Mouse (Mus musculus) right cerebral cortex, adult 2 months (tissue): ENCODE results near the gene Veph1.

ENCODE experiments used
- DNase-seq, 2 experiments: peaks; one replicate each; pipeline ENCODE4 v3.0.0; 2021 to 2022; ENCODE audit warnings: low spot score in 2 of 2

The Veph1 gene

GRCm38 (mm10) chr3:66101809-66102598 is 194.6 kb downstream of the Veph1 start:
- DNase-seq, result no peak

GRCm38 (mm10) chr3:66101074-66101473 is 195.6 kb downstream of the Veph1 start:
- no peak for DNase-seq

GRCm38 (mm10) chr3:66091746-66092145 is 204.9 kb downstream of the Veph1 start:
- no peak for DNase-seq

DNA sequence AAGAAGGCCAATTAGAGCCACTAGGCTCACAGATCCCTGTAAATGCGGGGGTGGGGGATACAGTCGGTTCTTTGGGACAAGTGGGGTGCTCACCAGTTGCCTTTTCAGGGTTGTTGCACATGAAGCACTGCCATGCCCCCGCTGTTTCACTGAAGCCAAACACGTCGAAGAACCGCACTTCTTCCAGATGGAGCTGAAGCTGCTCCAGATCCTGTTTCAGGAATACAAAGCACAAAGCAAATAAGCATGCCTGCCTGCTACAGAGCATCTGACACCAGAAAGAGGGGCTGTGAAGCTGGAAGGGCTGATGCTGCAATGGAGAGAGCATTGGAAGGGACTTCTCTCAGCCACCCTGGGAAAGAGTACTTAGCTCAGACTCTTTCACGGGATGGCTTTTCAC is 209.0 kb downstream of the Veph1 start:
- DNase-seq, result no peak

- DNase-seq, result no peak
Measured at GRCm38 (mm10) chr3:66083856-66084255, 212.8 kb downstream of the Veph1 start.

- DNase-seq, result no peak
Measured at GRCm38 (mm10) chr3:66083407-66083806, 213.2 kb downstream of the Veph1 start.

GRCm38 (mm10) chr3:66082975-66083374 is 213.7 kb downstream of the Veph1 start:
- no peak for DNase-seq

DNA sequence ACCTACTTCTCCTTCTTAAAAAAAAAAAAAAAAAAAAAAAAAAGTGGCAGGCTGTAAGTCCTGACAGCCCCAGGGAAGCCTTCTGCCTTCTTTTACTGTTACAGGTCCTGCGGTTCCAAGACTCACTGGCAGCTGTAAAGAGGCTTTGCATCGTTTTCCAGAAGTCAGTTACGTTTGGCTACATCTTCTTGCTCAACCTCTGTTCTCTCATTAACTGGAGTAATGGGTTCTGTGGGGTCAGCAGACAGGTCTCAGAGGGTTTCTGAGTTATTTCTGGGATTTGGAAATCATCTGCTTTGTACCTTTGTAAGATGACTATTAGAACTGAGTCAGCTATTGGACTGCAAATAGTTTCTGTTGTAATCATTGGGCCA is 215.3 kb downstream of the Veph1 start:
- no peak for DNase-seq

DNA sequence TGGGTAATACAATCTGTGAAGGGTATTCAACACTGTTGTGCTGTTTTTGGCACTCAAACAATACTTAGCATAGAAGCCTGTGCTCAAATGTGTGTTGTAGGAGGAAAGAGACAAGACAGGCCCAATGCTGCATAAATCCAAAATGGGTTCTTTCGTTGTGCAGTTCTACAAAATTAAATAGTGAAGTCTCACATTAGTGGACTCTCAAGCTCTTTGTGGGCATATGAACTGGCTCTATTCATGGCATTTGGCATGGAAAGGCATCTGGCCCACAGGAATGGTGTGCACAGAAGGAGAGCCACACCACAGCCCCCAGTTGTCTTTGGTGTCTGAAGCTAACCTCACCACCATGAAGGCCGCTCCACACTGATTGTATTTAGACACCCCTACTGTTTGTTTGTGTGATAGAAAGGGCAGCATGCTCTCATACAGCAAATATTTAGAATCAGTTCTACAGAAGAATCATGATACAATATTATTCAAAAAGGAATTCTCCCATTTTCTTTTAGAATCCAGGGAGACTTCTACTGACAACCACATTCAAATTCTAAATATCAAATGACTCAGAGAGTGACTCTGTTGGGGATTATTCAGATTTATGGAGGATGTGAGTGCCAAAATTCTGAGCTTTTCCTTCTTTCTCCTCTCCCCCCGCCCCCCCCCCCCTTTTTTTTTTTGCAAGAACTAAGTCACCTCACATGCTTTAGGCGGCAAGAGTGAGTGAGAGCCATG is 215.8 kb downstream of the Veph1 start:
- peak in 1 of 2 experiments; percentile 11 for DNase-seq

DNA sequence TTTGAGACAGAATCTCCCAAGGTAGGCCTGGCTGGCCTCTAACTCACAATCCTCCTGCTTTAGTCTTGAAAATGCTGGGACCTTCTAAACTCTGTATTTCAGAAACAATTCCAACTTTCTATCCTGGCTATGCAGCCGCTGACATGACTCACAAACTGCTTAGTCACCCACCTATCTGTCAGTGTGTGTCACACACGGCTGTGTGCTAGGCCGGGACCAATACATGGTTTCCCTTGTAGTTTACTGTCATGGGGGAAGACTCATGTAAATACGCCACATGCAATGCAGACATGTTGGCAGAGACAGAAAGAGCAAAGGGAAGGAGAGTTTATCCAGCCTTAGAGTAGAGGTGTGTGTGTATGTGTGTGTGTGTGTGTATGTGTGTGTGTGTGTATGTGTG is 216.8 kb downstream of the Veph1 start:
- DNase-seq, result peak; percentile 17 to 19

DNA sequence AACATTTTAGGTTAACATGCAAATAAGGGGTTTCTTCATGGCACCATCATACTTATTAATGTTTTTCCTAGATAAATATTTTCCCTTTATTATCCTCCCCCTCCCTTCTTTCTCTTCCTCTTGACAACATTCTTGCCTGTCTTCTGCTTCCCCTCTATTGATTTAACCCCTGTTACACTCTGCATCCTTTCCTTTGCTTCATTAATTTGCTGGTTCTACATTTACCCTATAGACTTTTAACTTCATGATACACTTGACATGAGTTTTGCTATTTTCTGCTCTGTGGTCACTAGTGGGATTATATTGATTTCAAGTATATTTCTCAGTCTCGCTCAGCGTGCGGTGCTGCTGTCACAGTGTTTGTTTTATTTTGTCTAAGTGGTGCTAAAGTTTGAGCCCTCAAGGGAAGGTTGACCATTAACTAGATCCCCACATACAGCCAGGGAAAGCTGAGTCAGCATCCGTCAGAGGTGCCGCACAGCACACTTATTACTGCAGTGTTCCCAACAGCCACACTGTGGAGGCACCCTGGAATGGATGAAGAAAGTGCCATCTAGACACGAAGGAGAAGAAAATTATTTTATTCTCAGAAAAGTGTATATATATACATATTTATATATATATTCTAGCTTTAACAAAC is 217.6 kb downstream of the Veph1 start:
- DNase-seq, result no peak

DNA sequence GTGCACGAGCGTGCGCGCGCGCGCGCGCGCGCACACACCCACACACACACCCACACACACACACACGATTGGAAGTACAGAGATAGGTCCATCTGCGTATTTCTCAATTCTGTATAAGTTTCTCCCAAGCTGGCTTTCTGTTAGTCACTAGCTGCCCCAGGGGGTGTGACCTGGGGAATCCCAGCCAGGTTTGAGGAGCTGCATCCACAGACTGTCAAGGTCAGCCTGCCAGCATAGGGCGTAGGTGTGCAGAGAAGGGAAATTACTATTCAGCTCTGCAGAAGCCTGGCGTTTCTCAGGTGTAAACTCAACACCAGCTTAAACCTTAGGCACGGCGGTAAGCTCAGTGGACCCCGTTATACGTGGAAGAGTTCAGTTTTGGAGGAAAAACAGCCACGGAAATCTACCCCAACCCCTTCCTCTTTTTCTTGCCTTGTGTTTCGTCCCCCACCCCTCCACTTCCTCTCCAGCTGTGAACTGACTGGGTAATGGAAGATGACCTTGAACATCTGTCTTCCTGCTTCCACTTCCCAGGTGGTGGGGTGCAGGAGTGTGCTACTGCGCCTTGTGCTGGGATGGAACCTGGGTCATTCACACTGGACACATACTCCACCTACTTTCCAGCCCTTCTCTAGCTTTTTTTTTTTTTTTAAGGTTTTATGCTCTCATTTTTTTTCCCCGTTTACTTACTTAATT is 218.5 kb downstream of the Veph1 start:
- DNase-seq, result no peak

DNA sequence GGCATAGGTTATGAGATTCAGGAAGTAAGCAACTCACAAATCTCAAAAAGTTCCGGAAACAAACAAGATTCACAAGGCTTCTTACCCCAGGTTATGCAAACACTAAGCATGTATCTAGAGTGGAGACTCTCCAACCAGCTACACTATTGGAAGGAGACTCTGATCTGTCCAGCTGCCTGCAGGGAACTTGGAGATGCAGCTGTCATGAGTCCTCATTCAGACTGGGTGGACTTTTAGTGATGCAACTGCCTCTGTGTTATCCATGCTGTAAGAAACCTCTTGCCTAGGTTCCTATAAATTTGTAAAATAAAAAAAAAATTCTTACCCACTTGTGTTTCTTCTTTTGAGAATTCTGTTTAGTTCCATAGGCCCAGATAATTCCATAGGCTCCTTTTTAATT is 226.4 kb downstream of the Veph1 start:
- no peak for DNase-seq

GRCm38 (mm10) chr3:66063881-66064280 is 232.8 kb downstream of the Veph1 start:
- no peak for DNase-seq

DNA sequence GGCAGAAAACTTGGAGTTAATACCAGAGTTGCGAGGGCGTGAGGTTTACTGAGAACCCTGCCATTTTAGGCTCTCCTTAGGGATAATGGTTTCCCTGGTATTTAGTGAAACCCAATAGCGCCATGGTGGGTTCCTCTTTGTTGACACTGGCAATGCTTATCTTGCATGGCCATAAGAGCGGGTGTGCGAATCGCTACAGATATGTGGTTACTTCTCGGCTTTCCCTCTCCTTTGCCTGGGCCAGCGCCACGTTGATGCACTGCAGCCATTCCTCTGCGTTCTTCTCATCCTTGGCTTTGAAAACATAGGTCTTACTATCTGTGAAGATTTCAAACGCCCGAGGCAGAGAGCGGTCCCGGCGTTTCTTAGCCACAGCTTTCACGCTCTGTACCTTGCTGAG is 239.7 kb downstream of the Veph1 start:
- no peak for DNase-seq

DNA sequence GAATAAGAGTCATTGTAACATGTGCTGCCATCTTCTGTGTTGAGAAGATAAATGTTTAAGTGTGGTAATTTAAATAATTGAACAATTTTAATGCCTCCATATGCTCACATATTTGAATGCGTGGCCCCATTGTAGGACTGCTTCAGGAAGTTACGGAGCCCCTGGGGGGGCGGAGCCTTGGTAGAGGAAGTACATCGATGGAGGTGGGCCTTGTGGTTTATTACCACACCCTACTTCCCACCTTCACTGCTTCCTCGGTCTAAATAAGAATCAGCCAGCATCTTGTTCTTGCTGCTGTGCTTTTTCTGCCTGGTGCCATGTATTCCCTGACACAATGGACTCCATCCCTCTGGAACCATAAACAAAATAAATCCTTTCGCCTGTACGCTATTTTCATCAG is 241.0 kb downstream of the Veph1 start:
- no peak for DNase-seq

DNA sequence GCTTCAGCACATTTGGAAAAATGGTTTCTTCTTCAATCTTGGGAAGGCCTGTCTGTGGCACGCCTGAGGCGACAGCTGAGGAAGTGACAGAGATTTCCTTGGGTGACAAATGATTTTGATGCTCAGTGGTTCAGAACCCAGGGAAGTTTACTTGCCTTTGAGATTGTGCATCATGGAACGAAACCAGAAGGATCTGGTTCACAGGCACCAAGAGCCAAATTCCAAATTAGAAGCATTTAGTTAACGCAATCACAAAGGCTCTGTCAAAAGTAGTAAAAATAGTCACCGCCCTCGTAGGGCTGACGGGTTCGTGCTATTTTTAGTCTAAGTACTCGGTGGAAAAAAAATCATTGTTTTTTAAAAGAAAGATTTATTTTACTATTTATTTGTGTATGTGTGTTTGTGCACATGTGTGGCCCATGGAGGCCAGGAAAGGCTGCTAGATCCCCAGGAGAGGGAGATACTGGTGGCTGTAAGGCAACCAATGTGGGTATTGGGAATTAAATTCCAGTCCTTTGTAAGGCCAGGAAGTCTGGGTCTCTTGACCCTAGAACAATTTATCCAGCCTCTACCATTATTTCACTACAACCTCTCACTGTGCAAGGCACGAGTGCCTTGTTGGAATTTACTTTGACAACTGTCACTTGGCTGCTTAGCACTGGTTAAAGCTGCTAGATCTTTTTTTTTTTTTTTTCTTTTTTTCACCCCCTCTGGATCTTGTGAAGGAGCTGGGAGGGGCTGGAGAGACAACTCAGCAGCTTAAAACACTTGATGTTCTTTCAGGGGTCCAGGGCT is 246.3 kb downstream of the Veph1 start:
- DNase-seq, result peak; percentile 10 to 20

GRCm38 (mm10) chr3:66040857-66041494 is 255.7 kb downstream of the Veph1 start:
- no peak for DNase-seq

DNA sequence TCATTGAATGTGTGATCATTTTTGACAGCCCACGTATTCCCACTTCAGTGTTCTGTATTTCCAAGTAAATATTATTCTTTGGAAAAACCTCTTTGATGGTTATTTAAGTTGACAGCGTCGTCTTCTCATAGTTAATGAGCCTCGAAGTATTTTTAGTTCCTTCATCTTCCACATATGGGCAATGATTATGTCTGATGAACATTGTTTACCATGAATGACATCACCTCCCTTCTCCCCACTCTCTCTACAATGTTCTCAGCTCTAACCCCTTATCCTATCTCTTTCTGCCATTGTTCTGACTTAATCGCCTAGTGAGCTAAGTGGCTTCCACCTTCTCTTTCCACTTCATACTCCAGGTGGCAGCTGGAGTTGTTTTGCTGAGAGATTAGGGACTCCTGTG is 261.4 kb downstream of the Veph1 start:
- no peak for DNase-seq

DNA sequence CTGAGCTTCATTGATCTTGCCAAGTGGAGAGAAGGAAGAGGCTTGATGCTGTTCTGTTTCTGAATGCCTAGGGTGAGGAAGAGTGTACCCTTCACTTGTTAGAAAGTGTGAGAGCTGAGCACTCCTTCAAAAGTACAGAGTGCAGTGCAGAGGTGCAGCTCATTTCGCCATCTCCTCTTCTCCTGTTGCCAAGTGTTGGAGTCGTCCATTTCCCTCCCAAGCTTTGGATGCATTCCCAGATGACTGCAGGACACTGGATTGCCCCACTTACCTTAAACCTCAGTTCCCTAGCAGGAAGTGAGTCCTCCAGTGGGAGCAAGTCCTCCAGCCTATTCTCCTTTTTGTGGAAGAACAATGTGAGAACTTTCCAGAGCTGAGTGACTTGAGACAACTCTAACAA is 263.3 kb downstream of the Veph1 start:
- no peak for DNase-seq

DNA sequence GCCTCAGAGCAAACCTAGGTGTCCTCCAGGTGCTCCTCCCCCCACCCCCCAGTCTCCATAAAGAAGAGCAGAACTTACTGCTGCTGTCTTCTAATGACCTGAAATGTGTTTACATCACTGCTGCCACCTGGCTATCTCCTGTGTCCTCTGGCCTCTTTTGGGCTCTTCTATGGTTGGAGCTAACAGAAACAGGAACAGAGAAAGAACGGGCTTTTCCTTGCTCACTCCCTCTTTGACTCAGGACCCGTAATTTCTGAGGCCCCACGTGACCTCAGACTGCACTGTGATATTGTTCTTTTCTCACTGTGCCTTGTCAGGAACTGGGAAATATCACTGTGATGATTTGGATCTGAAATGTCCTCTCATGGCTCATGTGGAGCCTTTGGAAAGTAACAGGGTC is 271.2 kb downstream of the Veph1 start:
- no peak for DNase-seq
